Mouse (Mus musculus): Measurements from ENCODE around the gene Mpp2. TPM values are rescaled to one million over a fixed set of nuclear protein-coding genes. Genes with fewer than 3 reads are reported as not detected.

Mpp2 gene
- total and polyA plus RNA-seq, 3 experiments = 3.4 to 17.2 (median 13.9) TPM

- Histone ChIP-seq H3K27me3 (ENCODE audit: insufficient read depth, low read length) (peaks cover 58% of the 10 kb centered on the region), H3K36me3 (replicated peaks) (no peaks in the 10 kb centered on the region), H3K4me1 (ENCODE audit: insufficient read depth, low read depth, low read length) (peaks cover 28% of the 10 kb centered on the region), H3K9me3 (replicated peaks) (no peaks in the 10 kb centered on the region), H3K4me3 (ENCODE audit: low read depth, low read length) (no peak overlapping the region)
- no peak for ATAC-seq (ENCODE audit: extremely low read depth, insufficient number of reproducible peaks, low FRiP score, poor library complexity, severe bottlenecking)
- no peak for DNase-seq (ENCODE audit: low spot score)
- TF ChIP-seq GATA2 (IDR thresholded peaks at IDR 0.05; ENCODE audit: borderline replicate concordance, low read depth, low read length) = no peak
- TF ChIP-seq GATA1 (IDR thresholded peaks at IDR 0.05; ENCODE audit: borderline replicate concordance, low read length) = no peak
- no peak for TF ChIP-seq CTCF (IDR thresholded peaks at IDR 0.05; ENCODE audit: low read depth, low read length)
- TF ChIP-seq TAL1 (conservative IDR thresholded peaks at IDR 0.05; ENCODE audit: low read depth, low read length) = no peak
- TF ChIP-seq POLR2AphosphoS5 (IDR thresholded peaks at IDR 0.05; ENCODE audit: insufficient replicate concordance, low read depth, low read length) = no peak
These were observed 63.4 kb downstream of the Mpp2 start for GRCm38 (mm10) chr11:102024875-102025274.

GRCm38 (mm10) chr11:102024084-102024758 lies 64.1 kb downstream of the Mpp2 start:
- H3K4me1 ChIP-seq (ENCODE audit: insufficient read depth, low read depth, low read length) = peaks cover 24% of the 10 kb centered on the region
- H3K4me3 ChIP-seq (ENCODE audit: low read depth, low read length) = no peak overlapping the region
- no peaks in the 10 kb centered on the region for H3K9me3 ChIP-seq (replicated peaks)
- no peaks in the 10 kb centered on the region for H3K36me3 ChIP-seq (replicated peaks)
- no peak for ATAC-seq (ENCODE audit: extremely low read depth, insufficient number of reproducible peaks, low FRiP score, poor library complexity, severe bottlenecking)
- DNase-seq (ENCODE audit: low spot score) = no peak
- H3K27me3 ChIP-seq (ENCODE audit: insufficient read depth, low read length) = peaks cover 61% of the 10 kb centered on the region
- TF ChIP-seq GATA2 (IDR thresholded peaks at IDR 0.05; ENCODE audit: borderline replicate concordance, low read depth, low read length) (no peak), TAL1 (conservative IDR thresholded peaks at IDR 0.05; ENCODE audit: low read depth, low read length) (no peak), CTCF (IDR thresholded peaks at IDR 0.05; ENCODE audit: low read depth, low read length) (no peak), POLR2AphosphoS5 (IDR thresholded peaks at IDR 0.05; ENCODE audit: insufficient replicate concordance, low read depth, low read length) (no peak), GATA1 (IDR thresholded peaks at IDR 0.05; ENCODE audit: borderline replicate concordance, low read length) (no peak)

- peaks cover 65% of the 10 kb centered on the region for H3K27me3 ChIP-seq (ENCODE audit: insufficient read depth, low read length)
- no peaks in the 10 kb centered on the region for H3K9me3 ChIP-seq (replicated peaks)
- H3K36me3 ChIP-seq (replicated peaks) = no peaks in the 10 kb centered on the region
- no peak overlapping the region for H3K4me3 ChIP-seq (ENCODE audit: low read depth, low read length)
- DNase-seq (ENCODE audit: low spot score) (no peak), ATAC-seq (ENCODE audit: extremely low read depth, insufficient number of reproducible peaks, low FRiP score, poor library complexity, severe bottlenecking) (no peak)
- no peak for TF ChIP-seq TAL1 (conservative IDR thresholded peaks at IDR 0.05; ENCODE audit: low read depth, low read length)
- TF ChIP-seq POLR2AphosphoS5 (IDR thresholded peaks at IDR 0.05; ENCODE audit: insufficient replicate concordance, low read depth, low read length) = no peak
- no peak for TF ChIP-seq CTCF (IDR thresholded peaks at IDR 0.05; ENCODE audit: low read depth, low read length)
- TF ChIP-seq GATA1 (IDR thresholded peaks at IDR 0.05; ENCODE audit: borderline replicate concordance, low read length) = no peak
- no peak for TF ChIP-seq GATA2 (IDR thresholded peaks at IDR 0.05; ENCODE audit: borderline replicate concordance, low read depth, low read length)
- peaks cover 20% of the 10 kb centered on the region for H3K4me1 ChIP-seq (ENCODE audit: insufficient read depth, low read depth, low read length)
These were observed 64.9 kb downstream of the Mpp2 start for GRCm38 (mm10) chr11:102023406-102023805.

GRCm38 (mm10) chr11:102021196-102021595 lies 67.1 kb downstream of the Mpp2 start:
- no peak overlapping the region for H3K4me3 ChIP-seq (ENCODE audit: low read depth, low read length)
- TF ChIP-seq TAL1 (conservative IDR thresholded peaks at IDR 0.05; ENCODE audit: low read depth, low read length) (no peak), GATA1 (IDR thresholded peaks at IDR 0.05; ENCODE audit: borderline replicate concordance, low read length) (no peak), POLR2AphosphoS5 (IDR thresholded peaks at IDR 0.05; ENCODE audit: insufficient replicate concordance, low read depth, low read length) (no peak), GATA2 (IDR thresholded peaks at IDR 0.05; ENCODE audit: borderline replicate concordance, low read depth, low read length) (no peak), CTCF (IDR thresholded peaks at IDR 0.05; ENCODE audit: low read depth, low read length) (no peak)
- no peak for DNase-seq (ENCODE audit: low spot score)
- peaks cover 3% of the 10 kb centered on the region for H3K4me1 ChIP-seq (ENCODE audit: insufficient read depth, low read depth, low read length)
- H3K27me3 ChIP-seq (ENCODE audit: insufficient read depth, low read length) = peaks cover 56% of the 10 kb centered on the region
- ATAC-seq (ENCODE audit: extremely low read depth, insufficient number of reproducible peaks, low FRiP score, poor library complexity, severe bottlenecking) = no peak
- no peaks in the 10 kb centered on the region for H3K36me3 ChIP-seq (replicated peaks)
- no peaks in the 10 kb centered on the region for H3K9me3 ChIP-seq (replicated peaks)

GRCm38 (mm10) chr11:102019736-102020135 lies 68.6 kb downstream of the Mpp2 start:
- no peak for DNase-seq (ENCODE audit: low spot score)
- Histone ChIP-seq H3K4me1 (ENCODE audit: insufficient read depth, low read depth, low read length) (no peaks in the 10 kb centered on the region), H3K27me3 (ENCODE audit: insufficient read depth, low read length) (peaks cover 47% of the 10 kb centered on the region), H3K4me3 (ENCODE audit: low read depth, low read length) (no peak overlapping the region), H3K9me3 (replicated peaks) (no peaks in the 10 kb centered on the region), H3K36me3 (replicated peaks) (no peaks in the 10 kb centered on the region)
- no peak for TF ChIP-seq GATA1 (IDR thresholded peaks at IDR 0.05; ENCODE audit: borderline replicate concordance, low read length)
- no peak for TF ChIP-seq CTCF (IDR thresholded peaks at IDR 0.05; ENCODE audit: low read depth, low read length)
- TF ChIP-seq TAL1 (conservative IDR thresholded peaks at IDR 0.05; ENCODE audit: low read depth, low read length) = no peak
- TF ChIP-seq GATA2 (IDR thresholded peaks at IDR 0.05; ENCODE audit: borderline replicate concordance, low read depth, low read length) = no peak
- no peak for TF ChIP-seq POLR2AphosphoS5 (IDR thresholded peaks at IDR 0.05; ENCODE audit: insufficient replicate concordance, low read depth, low read length)
- no peak for ATAC-seq (ENCODE audit: extremely low read depth, insufficient number of reproducible peaks, low FRiP score, poor library complexity, severe bottlenecking)

- Histone ChIP-seq H3K27me3 (ENCODE audit: insufficient read depth, low read length) (peaks cover 30% of the 10 kb centered on the region), H3K4me1 (ENCODE audit: insufficient read depth, low read depth, low read length) (no peaks in the 10 kb centered on the region), H3K4me3 (ENCODE audit: low read depth, low read length) (no peak overlapping the region), H3K9me3 (replicated peaks) (no peaks in the 10 kb centered on the region), H3K36me3 (replicated peaks) (no peaks in the 10 kb centered on the region)
- no peak for TF ChIP-seq CTCF (IDR thresholded peaks at IDR 0.05; ENCODE audit: low read depth, low read length)
- TF ChIP-seq GATA1 (IDR thresholded peaks at IDR 0.05; ENCODE audit: borderline replicate concordance, low read length) = no peak
- TF ChIP-seq TAL1 (conservative IDR thresholded peaks at IDR 0.05; ENCODE audit: low read depth, low read length) = no peak
- TF ChIP-seq POLR2AphosphoS5 (IDR thresholded peaks at IDR 0.05; ENCODE audit: insufficient replicate concordance, low read depth, low read length) = no peak
- TF ChIP-seq GATA2 (IDR thresholded peaks at IDR 0.05; ENCODE audit: borderline replicate concordance, low read depth, low read length) = no peak
- ATAC-seq (ENCODE audit: extremely low read depth, insufficient number of reproducible peaks, low FRiP score, poor library complexity, severe bottlenecking) (no peak), DNase-seq (ENCODE audit: low spot score) (no peak)
These were observed 72.2 kb downstream of the Mpp2 start for GRCm38 (mm10) chr11:102016136-102016535.

All from G1E (cell line).